Mouse (Mus musculus) liver, embryonic 14.5 days (tissue): ENCODE measurements around the gene Epha4. TPM values are rescaled to one million over a fixed set of nuclear protein-coding genes. Genes with fewer than 3 reads are reported as not detected.

Source experiments
- ATAC-seq: fragments of 200-750 bp; cut with Nextera tagmentation; 2 replicates; pipeline ENCODE4 v1.8.0; 2017; ENCODE audit warnings: moderate number of reproducible peaks, mild to moderate bottlenecking, moderate library complexity; ENCODE audit not compliant: insufficient read depth
- DNase-seq, 3 experiments: peaks; one replicate each; pipeline ENCODE4 v3.0.0-alpha.2; 2012 to 2013; ENCODE audit warnings: low read depth in 3 of 3, low spot score in 3 of 3
- H3K27ac ChIP-seq: fragments of 300-500 bp; sonication (generic); 2 replicates; pipeline ENCODE4 v1.5.1; 2014; ENCODE audit warnings: moderate library complexity, mild to moderate bottlenecking, control low read depth, inconsistent platforms
- H3K27me3 ChIP-seq: fragments of 300-500 bp; sonication (generic); 2 replicates; pipeline ENCODE4 v1.6.1; 2014; ENCODE audit warnings: mild to moderate bottlenecking, low read length, moderate library complexity; ENCODE audit not compliant: control insufficient read depth, insufficient read depth
- H3K36me3 ChIP-seq: fragments of 300-500 bp; sonication (generic); replicated peaks from 2 replicates; pipeline ENCODE4 v1.6.1; 2014; ENCODE audit warnings: low read depth; ENCODE audit not compliant: control insufficient read depth, insufficient read depth
- H3K4me1 ChIP-seq, 2 experiments: fragments of 200-500 bp in 1 of 2; fragments of 300-500 bp in 1 of 2; sonication (generic) in 1 of 2; replicated peaks; 2 replicates each; pipeline ENCODE4 v1.6.1; 2012 to 2014; ENCODE audit warnings: antibody characterized with exemption in 1 of 2, inconsistent platforms in 1 of 2, low read length in 1 of 2; ENCODE audit not compliant: control insufficient read depth in 2 of 2, insufficient read depth in 2 of 2
- H3K4me2 ChIP-seq: fragments of 300-500 bp; sonication (generic); 2 replicates; pipeline ENCODE4 v1.6.1; 2014; ENCODE audit warnings: low read depth, mild to moderate bottlenecking, control low read depth, moderate library complexity
- H3K4me3 ChIP-seq, 2 experiments: fragments of 200-500 bp in 1 of 2; fragments of 300-500 bp in 1 of 2; sonication (generic) in 1 of 2; 2 replicates each; pipeline ENCODE4 v1.5.1; 2012 to 2014; ENCODE audit warnings: low read depth in 2 of 2, low read length in 2 of 2, mild to moderate bottlenecking in 2 of 2, control low read depth in 1 of 2, inconsistent platforms in 1 of 2, moderate library complexity in 1 of 2; ENCODE audit not compliant: insufficient read depth in 1 of 2
- H3K9ac ChIP-seq: fragments of 300-500 bp; sonication (generic); replicated peaks from 2 replicates; pipeline ENCODE4 v1.6.1; 2014; ENCODE audit warnings: mild to moderate bottlenecking, control low read depth, moderate library complexity
- H3K9me3 ChIP-seq: fragments of 300-500 bp; sonication (generic); 2 replicates; pipeline ENCODE4 v1.6.1; 2016; ENCODE audit warnings: low read length, mixed read lengths; ENCODE audit not compliant: control insufficient read depth
- CTCF ChIP-seq: IDR thresholded peaks from 2 replicates; pipeline ENCODE4 v1.5.1; 2016; ENCODE audit warnings: antibody characterized with exemption, low read depth, control low read depth
- EP300 ChIP-seq: IDR thresholded peaks from 2 replicates; pipeline ENCODE4 v1.6.1; 2016; ENCODE audit warnings: antibody characterized with exemption, low read depth
- WGBS: fragments of 180-500 bp; shearing (Covaris S2); extraction: QIAGEN DNeasy Blood & Tissue Kit; methylation state at CpG from one replicate; pipeline ENCODE4 v1.1.7; 2014; ENCODE audit not compliant: insufficient replicate concordance; 5-methylcytosine and 5-hydroxymethylcytosine counted together
- polyA plus RNA-seq, 2 experiments: library from polyadenylated mRNA; depleted of rRNA in 1 of 2; stranded (reverse) in 1 of 2; unstranded in 1 of 2; fragments of >200 nt; fragmentation: Nextera tagmentation in 1 of 2; extraction: Ambion mirVana in 1 of 2; gene quantifications; 2 replicates each; pipeline versions ENCODE4 v1.2.1 to v1.2.3; 2012 to 2014

Gene Epha4
- polyA plus RNA-seq, 2 experiments: 0.22 to 0.50 TPM

DNA sequence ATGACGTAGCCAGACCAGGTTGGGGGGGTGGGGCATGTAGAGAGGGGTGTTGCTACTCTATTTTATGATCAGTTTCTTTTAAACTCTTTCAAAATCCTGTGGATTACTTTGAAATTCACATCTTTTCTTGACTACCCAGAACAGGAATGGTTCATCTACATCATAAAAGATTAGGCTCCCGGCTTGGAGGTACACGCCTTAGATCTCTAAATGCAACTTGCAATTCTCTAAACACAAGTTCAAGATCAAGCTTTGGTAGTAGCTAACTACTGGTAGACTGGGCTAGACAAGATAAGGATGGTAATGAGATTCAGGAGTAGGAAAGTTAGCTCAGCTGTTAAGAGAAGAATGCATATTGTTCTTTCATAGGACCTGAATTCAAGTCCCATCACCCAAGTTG is 63.3 kb downstream of the Epha4 start:
- H3K4me2 ChIP-seq: no peak overlapping the region
- TF ChIP-seq EP300 (no peak), CTCF (no peak)
- WGBS: 63% methylated on average over 3 of the region's 3 CpGs

DNA sequence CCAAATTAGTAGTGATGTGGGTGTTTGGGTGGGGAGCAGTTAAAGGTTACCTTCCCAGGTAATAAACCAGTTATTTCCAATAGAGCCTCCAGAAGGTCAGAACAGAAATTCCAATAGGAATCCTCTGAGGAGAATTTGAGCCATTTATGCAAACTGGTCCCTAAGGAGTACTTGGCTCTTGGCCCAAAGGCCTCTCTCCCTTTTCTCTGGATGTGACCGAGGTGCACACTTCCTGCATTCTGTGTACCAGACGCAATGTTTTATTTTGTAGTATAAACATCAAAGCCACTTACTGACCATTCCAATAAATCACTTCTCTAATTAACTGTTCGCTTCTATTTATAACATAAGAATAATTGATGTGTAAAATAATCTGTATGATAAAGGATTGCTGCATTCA is 64.7 kb downstream of the Epha4 start:
- no peak for DNase-seq
- no peak overlapping the region for H3K27ac ChIP-seq
- no peak overlapping the region for H3K9ac ChIP-seq
- H3K4me3 ChIP-seq: no peak overlapping the region
- H3K9me3 ChIP-seq: no peaks in the 10 kb centered on the region
- no peaks in the 10 kb centered on the region for H3K36me3 ChIP-seq
- no peaks in the 10 kb centered on the region for H3K27me3 ChIP-seq
- no peak for ATAC-seq
- H3K4me1 ChIP-seq: no peaks in the 10 kb centered on the region
- TF ChIP-seq EP300 (no peak), CTCF (no peak)
- 68% methylated on average over 3 of the region's 3 CpGs for WGBS
- no peak overlapping the region for H3K4me2 ChIP-seq

More for the DNA sequence above, 63.3 kb downstream of the Epha4 start:
- Histone ChIP-seq H3K27me3 (no peaks in the 10 kb centered on the region), H3K4me1 (no peaks in the 10 kb centered on the region), H3K27ac (no peak overlapping the region), H3K9me3 (no peaks in the 10 kb centered on the region), H3K4me3 (no peak overlapping the region), H3K9ac (no peak overlapping the region), H3K36me3 (no peaks in the 10 kb centered on the region)
- DNase-seq (no peak), ATAC-seq (no peak)

DNA sequence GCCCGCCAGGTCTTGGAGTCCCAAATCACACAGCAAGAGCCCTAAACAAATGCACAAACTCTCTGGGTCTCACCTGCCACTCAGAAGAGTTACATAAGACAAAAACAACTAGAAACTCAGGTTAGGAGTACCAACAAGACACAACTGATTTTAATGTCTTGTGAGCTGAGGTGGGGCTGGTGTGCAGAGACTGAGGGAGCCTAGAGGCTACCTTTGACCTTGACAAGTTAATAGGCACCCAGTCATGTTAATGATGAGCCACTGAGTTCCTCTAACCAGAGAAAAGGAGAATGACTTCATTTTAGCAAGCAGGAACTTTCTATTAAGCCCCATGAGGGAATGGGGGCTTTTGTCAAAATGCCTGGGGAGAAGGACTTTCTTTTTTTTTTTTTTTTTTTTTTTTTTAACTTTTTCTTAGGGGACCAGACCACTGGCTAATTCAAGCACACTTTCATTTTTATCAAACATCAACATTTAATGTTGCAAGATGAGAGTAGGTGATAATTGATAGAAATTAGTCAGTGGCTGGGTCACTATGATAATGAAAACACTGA is 67.8 kb downstream of the Epha4 start:
- no peaks in the 10 kb centered on the region for H3K9me3 ChIP-seq
- no peak overlapping the region for H3K27ac ChIP-seq
- WGBS: 76% methylated on average over 1 of the region's 1 CpGs
- no peak overlapping the region for H3K9ac ChIP-seq
- H3K4me3 ChIP-seq: no peak overlapping the region
- no peak for DNase-seq
- no peak for ATAC-seq
- H3K4me2 ChIP-seq: no peak overlapping the region
- no peaks in the 10 kb centered on the region for H3K4me1 ChIP-seq
- TF ChIP-seq CTCF: no peak
- TF ChIP-seq EP300: no peak
- H3K36me3 ChIP-seq: no peaks in the 10 kb centered on the region
- no peaks in the 10 kb centered on the region for H3K27me3 ChIP-seq

DNA sequence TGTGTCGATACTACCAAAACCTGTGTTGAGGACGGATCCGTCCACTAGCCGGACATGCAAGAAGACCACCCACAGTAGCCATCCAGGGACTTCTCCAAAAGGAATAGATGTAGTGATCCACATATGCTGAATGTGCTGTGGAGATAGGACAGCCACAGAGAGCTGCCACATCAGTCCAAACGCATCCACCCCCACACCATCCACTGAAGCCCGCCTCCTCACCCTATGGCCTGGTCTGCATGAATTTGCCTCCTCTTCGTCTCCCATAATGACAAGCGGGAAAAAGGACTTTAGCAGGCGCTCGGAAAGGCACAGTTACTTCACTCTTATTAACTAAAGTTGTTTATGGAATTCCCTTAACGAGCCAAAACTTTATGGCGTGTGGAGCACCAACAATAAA is 68.5 kb downstream of the Epha4 start:
- no peaks in the 10 kb centered on the region for H3K36me3 ChIP-seq
- H3K4me1 ChIP-seq: no peaks in the 10 kb centered on the region

GRCm38 (mm10) chr1:77444648-77445047 is 70.2 kb downstream of the Epha4 start:
- H3K4me2 ChIP-seq: no peak overlapping the region
- no peak for ATAC-seq

More for the DNA sequence above, 68.5 kb downstream of the Epha4 start:
- no peaks in the 10 kb centered on the region for H3K9me3 ChIP-seq
- DNase-seq (no peak), ATAC-seq (no peak)
- WGBS: 71% methylated on average over 12 of the region's 12 CpGs
- no peak overlapping the region for H3K27ac ChIP-seq
- no peak overlapping the region for H3K9ac ChIP-seq
- no peak overlapping the region for H3K4me3 ChIP-seq
- TF ChIP-seq CTCF: no peak
- no peak for TF ChIP-seq EP300
- H3K4me2 ChIP-seq: no peak overlapping the region
- H3K27me3 ChIP-seq: no peaks in the 10 kb centered on the region

More at GRCm38 (mm10) chr1:77444648-77445047, 70.2 kb downstream of the Epha4 start:
- WGBS: 68% methylated on average over 9 of the region's 9 CpGs
- TF ChIP-seq CTCF: no peak
- Histone ChIP-seq H3K9me3 (no peaks in the 10 kb centered on the region), H3K36me3 (no peaks in the 10 kb centered on the region), H3K4me1 (no peaks in the 10 kb centered on the region), H3K4me3 (no peak overlapping the region), H3K27ac (no peak overlapping the region), H3K27me3 (no peaks in the 10 kb centered on the region), H3K9ac (no peak overlapping the region)
- no peak for DNase-seq
